Mouse (Mus musculus) myocyte (in vitro differentiated cells): ENCODE results near the gene Arid1b.

Experiments
- E2F4 ChIP-seq: IDR thresholded peaks from one replicate; pipeline ENCODE4 v1.6.1; 2011; ENCODE audit warnings: mild to moderate bottlenecking, control low read depth, moderate library complexity; ENCODE audit not compliant: insufficient read depth
- POLR2A ChIP-seq: IDR thresholded peaks from one replicate; pipeline ENCODE4 v1.6.1; 2011; ENCODE audit warnings: low read depth, mild to moderate bottlenecking, control low read depth, moderate library complexity; ENCODE audit not compliant: insufficient read length

GRCm38 (mm10) chr17:5165201-5165825, 171.2 kb downstream of the Arid1b start:
- TF ChIP-seq POLR2A (no peak), E2F4 (no peak)
